Mouse (Mus musculus): ENCODE measurements around the gene Pacrg. TPM values are rescaled to one million over a fixed set of nuclear protein-coding genes. Genes with fewer than 3 reads are reported as not detected.

The Pacrg gene
- polyA plus RNA-seq, 1 experiment from 2014 or later: 22.5 TPM

GRCm38 (mm10) chr17:10717148-10717547 is 123.0 kb downstream of the Pacrg start:
- Histone ChIP-seq H3K27me3 (ENCODE audit: control insufficient read depth, insufficient read depth, low read depth, low read length) (no peaks in the 10 kb centered on the region), H3K36me3 (ENCODE audit: control insufficient read depth, insufficient read depth, low read length) (no peaks in the 10 kb centered on the region), H3K4me2 (ENCODE audit: low read length) (no peak overlapping the region), H3K9ac (ENCODE audit: low read depth, low read length) (no peak overlapping the region), H3K4me3 (ENCODE audit: low read depth, low read length) (no peak overlapping the region), H3K27ac (ENCODE audit: low read length) (no peak overlapping the region), H3K4me1 (ENCODE audit: control insufficient read depth, insufficient read depth, low read length) (0 out of 2 replicates have a peak, but pooled peaks cover 2% of the 10 kb centered on the region), H3K9me3 (replicated peaks; ENCODE audit: control insufficient read depth, low read length, poor library complexity, severe bottlenecking) (no peaks in the 10 kb centered on the region)
- ATAC-seq: no peak
- 98% methylated on average over 1 of the region's 1 CpGs for WGBS

- Histone ChIP-seq H3K9ac (ENCODE audit: low read depth, low read length) (no peak overlapping the region), H3K36me3 (ENCODE audit: control insufficient read depth, insufficient read depth, low read length) (no peaks in the 10 kb centered on the region), H3K27ac (ENCODE audit: low read length) (no peak overlapping the region), H3K27me3 (ENCODE audit: control insufficient read depth, insufficient read depth, low read depth, low read length) (no peaks in the 10 kb centered on the region), H3K9me3 (replicated peaks; ENCODE audit: control insufficient read depth, low read length, poor library complexity, severe bottlenecking) (no peaks in the 10 kb centered on the region), H3K4me3 (ENCODE audit: low read depth, low read length) (no peak overlapping the region), H3K4me2 (ENCODE audit: low read length) (no peak overlapping the region), H3K4me1 (ENCODE audit: control insufficient read depth, insufficient read depth, low read length) (no peaks in the 10 kb centered on the region)
- WGBS: 76% methylated on average over 6 of the region's 6 CpGs
- ATAC-seq: no peak
Measured at GRCm38 (mm10) chr17:10702781-10703180, 137.3 kb downstream of the Pacrg start.

- H3K27ac ChIP-seq (ENCODE audit: low read length): no peak overlapping the region
- no peak overlapping the region for H3K4me3 ChIP-seq (ENCODE audit: low read depth, low read length)
- H3K36me3 ChIP-seq (ENCODE audit: control insufficient read depth, insufficient read depth, low read length): no peaks in the 10 kb centered on the region
- WGBS: 64% methylated on average over 8 of the region's 8 CpGs
- ATAC-seq: no peak
- H3K4me1 ChIP-seq (ENCODE audit: control insufficient read depth, insufficient read depth, low read length): no peaks in the 10 kb centered on the region
- no peak overlapping the region for H3K4me2 ChIP-seq (ENCODE audit: low read length)
- H3K27me3 ChIP-seq (ENCODE audit: control insufficient read depth, insufficient read depth, low read depth, low read length): no peaks in the 10 kb centered on the region
- 0 out of 2 replicates have a peak, but pooled peaks cover 3% of the 10 kb centered on the region for H3K9me3 ChIP-seq (replicated peaks; ENCODE audit: control insufficient read depth, low read length, poor library complexity, severe bottlenecking)
- H3K9ac ChIP-seq (ENCODE audit: low read depth, low read length): no peak overlapping the region
Measured at GRCm38 (mm10) chr17:10698041-10698440, 142.1 kb downstream of the Pacrg start.

GRCm38 (mm10) chr17:10695421-10695820 is 144.7 kb downstream of the Pacrg start:
- H3K27ac ChIP-seq (ENCODE audit: low read length): no peak overlapping the region
- no peak overlapping the region for H3K9ac ChIP-seq (ENCODE audit: low read depth, low read length)
- no peak overlapping the region for H3K4me3 ChIP-seq (ENCODE audit: low read depth, low read length)
- no peaks in the 10 kb centered on the region for H3K36me3 ChIP-seq (ENCODE audit: control insufficient read depth, insufficient read depth, low read length)
- no peaks in the 10 kb centered on the region for H3K27me3 ChIP-seq (ENCODE audit: control insufficient read depth, insufficient read depth, low read depth, low read length)
- 0 out of 2 replicates have a peak, but pooled peaks cover 3% of the 10 kb centered on the region for H3K9me3 ChIP-seq (replicated peaks; ENCODE audit: control insufficient read depth, low read length, poor library complexity, severe bottlenecking)
- no peaks in the 10 kb centered on the region for H3K4me1 ChIP-seq (ENCODE audit: control insufficient read depth, insufficient read depth, low read length)
- no peak for ATAC-seq
- no peak overlapping the region for H3K4me2 ChIP-seq (ENCODE audit: low read length)

GRCm38 (mm10) chr17:10677098-10677497 is 163.0 kb downstream of the Pacrg start:
- Histone ChIP-seq H3K4me1 (ENCODE audit: control insufficient read depth, insufficient read depth, low read length) (no peaks in the 10 kb centered on the region), H3K9me3 (replicated peaks; ENCODE audit: control insufficient read depth, low read length, poor library complexity, severe bottlenecking) (no peaks in the 10 kb centered on the region), H3K4me2 (ENCODE audit: low read length) (no peak overlapping the region), H3K9ac (ENCODE audit: low read depth, low read length) (no peak overlapping the region), H3K27me3 (ENCODE audit: control insufficient read depth, insufficient read depth, low read depth, low read length) (no peaks in the 10 kb centered on the region), H3K36me3 (ENCODE audit: control insufficient read depth, insufficient read depth, low read length) (no peaks in the 10 kb centered on the region), H3K27ac (ENCODE audit: low read length) (no peak overlapping the region), H3K4me3 (ENCODE audit: low read depth, low read length) (no peak overlapping the region)
- ATAC-seq: no peak
- 71% methylated on average over 4 of the region's 4 CpGs for WGBS

GRCm38 (mm10) chr17:10675536-10675935 is 164.6 kb downstream of the Pacrg start:
- WGBS: 69% methylated on average over 5 of the region's 5 CpGs
- no peak overlapping the region for H3K9ac ChIP-seq (ENCODE audit: low read depth, low read length)
- no peak for ATAC-seq

GRCm38 (mm10) chr17:10675048-10675447 is 165.1 kb downstream of the Pacrg start:
- ATAC-seq: no peak
- H3K9me3 ChIP-seq (replicated peaks; ENCODE audit: control insufficient read depth, low read length, poor library complexity, severe bottlenecking): no peaks in the 10 kb centered on the region
- H3K4me3 ChIP-seq (ENCODE audit: low read depth, low read length): no peak overlapping the region
- no peaks in the 10 kb centered on the region for H3K4me1 ChIP-seq (ENCODE audit: control insufficient read depth, insufficient read depth, low read length)
- no peak overlapping the region for H3K27ac ChIP-seq (ENCODE audit: low read length)
- WGBS: 64% methylated on average over 3 of the region's 3 CpGs
- H3K4me2 ChIP-seq (ENCODE audit: low read length): no peak overlapping the region
- no peak overlapping the region for H3K9ac ChIP-seq (ENCODE audit: low read depth, low read length)
- H3K27me3 ChIP-seq (ENCODE audit: control insufficient read depth, insufficient read depth, low read depth, low read length): no peaks in the 10 kb centered on the region
- no peaks in the 10 kb centered on the region for H3K36me3 ChIP-seq (ENCODE audit: control insufficient read depth, insufficient read depth, low read length)

More at GRCm38 (mm10) chr17:10675536-10675935, 164.6 kb downstream of the Pacrg start:
- H3K4me1 ChIP-seq (ENCODE audit: control insufficient read depth, insufficient read depth, low read length): no peaks in the 10 kb centered on the region
- H3K9me3 ChIP-seq (replicated peaks; ENCODE audit: control insufficient read depth, low read length, poor library complexity, severe bottlenecking): no peaks in the 10 kb centered on the region
- H3K36me3 ChIP-seq (ENCODE audit: control insufficient read depth, insufficient read depth, low read length): no peaks in the 10 kb centered on the region
- no peak overlapping the region for H3K4me3 ChIP-seq (ENCODE audit: low read depth, low read length)
- no peak overlapping the region for H3K27ac ChIP-seq (ENCODE audit: low read length)
- H3K4me2 ChIP-seq (ENCODE audit: low read length): no peak overlapping the region
- H3K27me3 ChIP-seq (ENCODE audit: control insufficient read depth, insufficient read depth, low read depth, low read length): no peaks in the 10 kb centered on the region

GRCm38 (mm10) chr17:10661294-10661693 is 178.8 kb downstream of the Pacrg start:
- 81% methylated on average over 4 of the region's 4 CpGs for WGBS
- ATAC-seq: no peak
- no peak overlapping the region for H3K4me2 ChIP-seq (ENCODE audit: low read length)
- H3K4me1 ChIP-seq (ENCODE audit: control insufficient read depth, insufficient read depth, low read length): no peaks in the 10 kb centered on the region
- H3K9ac ChIP-seq (ENCODE audit: low read depth, low read length): no peak overlapping the region
- H3K4me3 ChIP-seq (ENCODE audit: low read depth, low read length): no peak overlapping the region
- no peaks in the 10 kb centered on the region for H3K9me3 ChIP-seq (replicated peaks; ENCODE audit: control insufficient read depth, low read length, poor library complexity, severe bottlenecking)
- no peaks in the 10 kb centered on the region for H3K27me3 ChIP-seq (ENCODE audit: control insufficient read depth, insufficient read depth, low read depth, low read length)
- H3K27ac ChIP-seq (ENCODE audit: low read length): no peak overlapping the region
- H3K36me3 ChIP-seq (ENCODE audit: control insufficient read depth, insufficient read depth, low read length): no peaks in the 10 kb centered on the region

- Histone ChIP-seq H3K36me3 (ENCODE audit: control insufficient read depth, insufficient read depth, low read length) (no peaks in the 10 kb centered on the region), H3K27me3 (ENCODE audit: control insufficient read depth, insufficient read depth, low read depth, low read length) (no peaks in the 10 kb centered on the region), H3K9me3 (replicated peaks; ENCODE audit: control insufficient read depth, low read length, poor library complexity, severe bottlenecking) (no peaks in the 10 kb centered on the region), H3K4me2 (ENCODE audit: low read length) (no peak overlapping the region), H3K4me1 (ENCODE audit: control insufficient read depth, insufficient read depth, low read length) (no peaks in the 10 kb centered on the region), H3K27ac (ENCODE audit: low read length) (no peak overlapping the region), H3K9ac (ENCODE audit: low read depth, low read length) (no peak overlapping the region), H3K4me3 (ENCODE audit: low read depth, low read length) (no peak overlapping the region)
- ATAC-seq: no peak
- WGBS: 95% methylated on average over 7 of the region's 7 CpGs
Measured at GRCm38 (mm10) chr17:10643604-10644003, 196.5 kb downstream of the Pacrg start.

All from midbrain, embryonic 16.5 days (tissue).